Mouse (Mus musculus): Measurements from ENCODE around the gene Ncstn. TPM values are rescaled to one million over a fixed set of nuclear protein-coding genes. Genes with fewer than 3 reads are reported as not detected.

Ncstn gene
- total RNA-seq, 1 experiment, result 40.5 TPM

DNA sequence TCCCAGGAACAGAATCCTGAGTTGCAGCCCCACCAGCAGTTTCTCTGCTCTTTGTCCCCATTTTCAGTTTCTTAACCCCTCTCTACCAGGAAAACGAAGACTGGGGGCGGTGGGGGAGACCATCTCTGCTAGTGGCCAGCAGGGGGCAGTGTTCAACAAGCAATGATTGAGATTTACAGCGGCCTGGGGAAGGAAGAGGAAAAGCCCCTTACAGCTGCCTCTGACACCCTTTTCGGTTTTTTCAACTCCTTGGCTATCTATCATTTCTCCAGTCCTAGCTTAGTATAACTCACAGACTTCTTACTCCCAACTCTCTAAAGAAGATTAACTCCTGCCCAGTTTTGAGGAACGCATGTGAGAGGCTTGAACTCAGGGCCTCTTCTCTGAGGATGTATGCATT is 35.7 kb downstream of the Ncstn start:
- Histone ChIP-seq H3K4me3 (ENCODE audit: insufficient read depth in 1 of 2, low read depth in 1 of 2, low read length in 2 of 2, poor library complexity in 1 of 2, severe bottlenecking in 1 of 2) (no peak overlapping the region), H3K9ac (ENCODE audit: insufficient read depth, low read depth, low read length, poor library complexity, severe bottlenecking) (no peak overlapping the region), H3K27ac (ENCODE audit: insufficient read depth, low read depth, low read length, poor library complexity, severe bottlenecking) (no peak overlapping the region), H3K9me3 (ENCODE audit: control insufficient read depth, insufficient read depth, low read depth, low read length) (no peaks in the 10 kb centered on the region), H3K4me1 (ENCODE audit: control insufficient read depth in 2 of 2, insufficient read depth in 2 of 2, low read length in 2 of 2, poor library complexity in 1 of 2) (peaks cover 0 to 7% of the 10 kb centered on the region in 2 experiments; a peak in 1 of 4 replicates), H3K36me3 (ENCODE audit: control insufficient read depth, insufficient read depth, low read length, poor library complexity, severe bottlenecking) (no peaks in the 10 kb centered on the region)
- no peak for DNase-seq (ENCODE audit: low read depth, low spot score)
- TF ChIP-seq ZC3H11A (IDR thresholded peaks at IDR 0.05; ENCODE audit: borderline replicate concordance, low read depth, low read length) (peak; percentile 73), CHD2 (IDR thresholded peaks at IDR 0.05; ENCODE audit: low read depth, low read length) (no peak), MAFK (IDR thresholded peaks at IDR 0.05; ENCODE audit: insufficient read depth, low read depth, low read length) (no peak), ZNF384 (IDR thresholded peaks at IDR 0.05; ENCODE audit: low read depth, low read length) (no peak), HCFC1 (IDR thresholded peaks at IDR 0.05; ENCODE audit: borderline replicate concordance, insufficient read depth, low read length) (no peak)
- in situ Hi-C loops (cut with MboI; ENCODE audit: low sequenced_read_pairs in 2 of 2, unreplicated experiment in 2 of 2), result no loop called here

DNA sequence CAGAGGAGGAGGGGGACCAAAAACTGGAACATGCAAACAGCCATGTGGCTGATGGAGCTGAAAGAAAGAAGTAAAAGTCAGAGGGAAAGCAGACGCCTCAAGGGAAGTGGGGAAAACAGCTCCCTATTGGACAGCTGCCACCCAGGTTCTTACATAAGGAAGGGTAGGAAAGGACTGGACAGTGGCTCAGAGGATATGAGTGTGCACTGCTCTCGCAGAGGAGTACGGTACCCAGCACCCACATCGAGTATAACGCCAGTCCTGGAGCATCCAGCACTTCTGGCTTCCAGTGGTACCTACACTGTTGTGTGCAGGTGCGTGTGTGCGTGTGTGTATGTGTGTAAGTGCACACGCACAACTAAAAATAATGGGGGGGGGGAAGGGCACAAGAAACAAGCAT is 36.2 kb downstream of the Ncstn start:
- H3K36me3 ChIP-seq (ENCODE audit: control insufficient read depth, insufficient read depth, low read length, poor library complexity, severe bottlenecking), result no peaks in the 10 kb centered on the region
- in situ Hi-C loops (cut with MboI; ENCODE audit: low sequenced_read_pairs in 2 of 2, unreplicated experiment in 2 of 2), result no loop called here
- H3K9ac ChIP-seq (ENCODE audit: insufficient read depth, low read depth, low read length, poor library complexity, severe bottlenecking), result no peak overlapping the region
- no peak for TF ChIP-seq HCFC1 (IDR thresholded peaks at IDR 0.05; ENCODE audit: borderline replicate concordance, insufficient read depth, low read length)
- TF ChIP-seq ZC3H11A (IDR thresholded peaks at IDR 0.05; ENCODE audit: borderline replicate concordance, low read depth, low read length), result no peak
- no peak for TF ChIP-seq ZNF384 (IDR thresholded peaks at IDR 0.05; ENCODE audit: low read depth, low read length)
- no peak for TF ChIP-seq MAFK (IDR thresholded peaks at IDR 0.05; ENCODE audit: insufficient read depth, low read depth, low read length)
- TF ChIP-seq CHD2 (IDR thresholded peaks at IDR 0.05; ENCODE audit: low read depth, low read length), result no peak
- H3K4me3 ChIP-seq (ENCODE audit: insufficient read depth in 1 of 2, low read depth in 1 of 2, low read length in 2 of 2, poor library complexity in 1 of 2, severe bottlenecking in 1 of 2), result no peak overlapping the region
- H3K27ac ChIP-seq (ENCODE audit: insufficient read depth, low read depth, low read length, poor library complexity, severe bottlenecking), result no peak overlapping the region
- H3K4me1 ChIP-seq (ENCODE audit: control insufficient read depth in 2 of 2, insufficient read depth in 2 of 2, low read length in 2 of 2, poor library complexity in 1 of 2), result peaks cover 0 to 7% of the 10 kb centered on the region in 2 experiments; a peak in 1 of 4 replicates
- H3K9me3 ChIP-seq (ENCODE audit: control insufficient read depth, insufficient read depth, low read depth, low read length), result no peaks in the 10 kb centered on the region
- DNase-seq (ENCODE audit: low read depth, low spot score), result no peak

DNA sequence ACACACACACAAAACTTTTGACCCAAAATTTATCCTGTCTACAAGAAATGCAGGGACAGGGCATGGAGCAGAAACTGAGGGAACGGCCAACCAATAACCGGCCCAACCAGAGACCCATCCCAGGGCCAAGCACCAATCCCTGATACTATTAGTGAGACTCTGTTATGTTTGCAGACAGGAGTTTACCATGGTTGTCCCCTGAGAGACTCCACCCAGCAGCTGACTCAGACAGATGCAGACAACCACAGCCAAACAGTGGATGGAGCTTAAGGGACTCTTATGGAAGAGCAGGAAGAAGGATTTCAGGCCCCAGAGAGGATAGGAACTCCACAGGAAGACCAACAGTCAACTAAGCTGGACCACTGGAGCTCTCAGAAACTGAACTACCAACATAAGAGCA is 52.7 kb downstream of the Ncstn start:
- H3K4me1 ChIP-seq (ENCODE audit: control insufficient read depth in 2 of 2, insufficient read depth in 2 of 2, low read length in 2 of 2, poor library complexity in 1 of 2), result peaks cover 2 to 20% of the 10 kb centered on the region in 2 experiments; a peak in 2 of 4 replicates
- H3K36me3 ChIP-seq (ENCODE audit: control insufficient read depth, insufficient read depth, low read length, poor library complexity, severe bottlenecking), result no peaks in the 10 kb centered on the region
- DNase-seq (ENCODE audit: low read depth, low spot score), result no peak
- TF ChIP-seq MAFK (IDR thresholded peaks at IDR 0.05; ENCODE audit: insufficient read depth, low read depth, low read length) (no peak), HCFC1 (IDR thresholded peaks at IDR 0.05; ENCODE audit: borderline replicate concordance, insufficient read depth, low read length) (no peak), ZNF384 (IDR thresholded peaks at IDR 0.05; ENCODE audit: low read depth, low read length) (no peak), CHD2 (IDR thresholded peaks at IDR 0.05; ENCODE audit: low read depth, low read length) (no peak), ZC3H11A (IDR thresholded peaks at IDR 0.05; ENCODE audit: borderline replicate concordance, low read depth, low read length) (no peak)
- in situ Hi-C loops (cut with MboI; ENCODE audit: low sequenced_read_pairs in 2 of 2, unreplicated experiment in 2 of 2), result no loop called here
- no peak overlapping the region for H3K4me3 ChIP-seq (ENCODE audit: insufficient read depth in 1 of 2, low read depth in 1 of 2, low read length in 2 of 2, poor library complexity in 1 of 2, severe bottlenecking in 1 of 2)
- no peak overlapping the region for H3K9ac ChIP-seq (ENCODE audit: insufficient read depth, low read depth, low read length, poor library complexity, severe bottlenecking)
- H3K27ac ChIP-seq (ENCODE audit: insufficient read depth, low read depth, low read length, poor library complexity, severe bottlenecking), result no peak overlapping the region
- H3K9me3 ChIP-seq (ENCODE audit: control insufficient read depth, insufficient read depth, low read depth, low read length), result no peaks in the 10 kb centered on the region

DNA sequence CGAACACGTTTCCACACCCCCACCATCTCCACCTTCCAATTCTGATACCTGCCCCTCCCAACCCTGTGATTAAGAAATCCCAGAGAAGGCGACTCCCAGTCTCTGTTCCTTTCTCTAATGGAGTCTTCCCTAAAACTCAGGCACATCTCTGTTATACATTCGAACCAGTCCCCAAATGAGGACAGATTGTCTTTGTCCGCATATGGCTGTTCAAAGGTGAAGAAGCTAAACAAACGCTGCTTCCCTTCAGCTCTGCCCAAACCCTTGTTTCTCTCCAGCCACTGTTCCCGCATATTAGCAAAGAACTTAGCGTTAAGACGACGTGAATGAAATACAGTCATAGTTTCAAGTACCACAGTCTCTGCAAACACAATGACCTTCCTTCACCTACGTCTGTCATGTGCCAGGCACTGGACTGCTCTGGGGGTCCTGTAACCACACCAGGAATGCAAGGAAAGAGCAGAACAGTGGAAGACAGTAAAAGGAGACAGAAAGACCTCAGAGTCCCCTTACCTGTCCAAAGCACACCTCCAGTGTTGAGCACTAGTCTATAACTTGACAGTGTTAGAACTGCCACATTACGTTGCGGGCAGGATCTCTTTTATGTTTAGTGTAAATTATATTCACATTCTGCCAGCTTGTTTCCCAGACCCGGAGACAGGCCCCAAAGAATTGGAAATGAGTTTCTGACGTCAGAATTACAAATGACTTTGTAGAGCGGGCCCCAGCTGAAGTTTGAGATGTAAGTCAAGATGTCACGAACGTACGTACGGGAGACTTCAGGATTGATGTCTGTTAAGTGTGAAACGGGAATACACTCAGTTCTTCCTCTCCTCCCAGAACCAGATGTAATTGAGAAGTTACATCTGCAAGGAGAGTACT is 54.0 kb downstream of the Ncstn start, which contains the start of gene Vangl2:
Vangl2 (minus strand) TSS at position 51 of the 882 bp plus-strand sequence.
- DNase-seq (ENCODE audit: low read depth, low spot score), result no peak
- H3K4me1 ChIP-seq (ENCODE audit: control insufficient read depth in 2 of 2, insufficient read depth in 2 of 2, low read length in 2 of 2, poor library complexity in 1 of 2), result peaks cover 2 to 30% of the 10 kb centered on the region in 2 experiments; a peak in 3 of 4 replicates
- H3K4me3 ChIP-seq (ENCODE audit: insufficient read depth in 1 of 2, low read depth in 1 of 2, low read length in 2 of 2, poor library complexity in 1 of 2, severe bottlenecking in 1 of 2), result peak within 1 kb of the TSS; percentile 5 to 42; a peak in 1 of 4 replicates
- TF ChIP-seq CHD2 (IDR thresholded peaks at IDR 0.05; ENCODE audit: low read depth, low read length), result no peak
- TF ChIP-seq ZC3H11A (IDR thresholded peaks at IDR 0.05; ENCODE audit: borderline replicate concordance, low read depth, low read length), result no peak
- no peak for TF ChIP-seq MAFK (IDR thresholded peaks at IDR 0.05; ENCODE audit: insufficient read depth, low read depth, low read length)
- TF ChIP-seq ZNF384 (IDR thresholded peaks at IDR 0.05; ENCODE audit: low read depth, low read length), result no peak
- no peak for TF ChIP-seq HCFC1 (IDR thresholded peaks at IDR 0.05; ENCODE audit: borderline replicate concordance, insufficient read depth, low read length)
- H3K9me3 ChIP-seq (ENCODE audit: control insufficient read depth, insufficient read depth, low read depth, low read length), result no peaks in the 10 kb centered on the region
- no peak within 1 kb of the TSS for H3K27ac ChIP-seq (ENCODE audit: insufficient read depth, low read depth, low read length, poor library complexity, severe bottlenecking)
- in situ Hi-C loops (cut with MboI; ENCODE audit: low sequenced_read_pairs in 2 of 2, unreplicated experiment in 2 of 2), result no loop called here
- peak within 1 kb of the TSS; percentile 68; the same call in 1 of the 2 replicates for H3K9ac ChIP-seq (ENCODE audit: insufficient read depth, low read depth, low read length, poor library complexity, severe bottlenecking)
- H3K36me3 ChIP-seq (ENCODE audit: control insufficient read depth, insufficient read depth, low read length, poor library complexity, severe bottlenecking), result peaks cover under 1% of the 10 kb centered on the region; the same call in 1 of the 2 replicates

Data from ES-E14 (cell line).